Comparison of ENCODE assay signal across 10 mouse cellular contexts in the genomic region with DNA sequence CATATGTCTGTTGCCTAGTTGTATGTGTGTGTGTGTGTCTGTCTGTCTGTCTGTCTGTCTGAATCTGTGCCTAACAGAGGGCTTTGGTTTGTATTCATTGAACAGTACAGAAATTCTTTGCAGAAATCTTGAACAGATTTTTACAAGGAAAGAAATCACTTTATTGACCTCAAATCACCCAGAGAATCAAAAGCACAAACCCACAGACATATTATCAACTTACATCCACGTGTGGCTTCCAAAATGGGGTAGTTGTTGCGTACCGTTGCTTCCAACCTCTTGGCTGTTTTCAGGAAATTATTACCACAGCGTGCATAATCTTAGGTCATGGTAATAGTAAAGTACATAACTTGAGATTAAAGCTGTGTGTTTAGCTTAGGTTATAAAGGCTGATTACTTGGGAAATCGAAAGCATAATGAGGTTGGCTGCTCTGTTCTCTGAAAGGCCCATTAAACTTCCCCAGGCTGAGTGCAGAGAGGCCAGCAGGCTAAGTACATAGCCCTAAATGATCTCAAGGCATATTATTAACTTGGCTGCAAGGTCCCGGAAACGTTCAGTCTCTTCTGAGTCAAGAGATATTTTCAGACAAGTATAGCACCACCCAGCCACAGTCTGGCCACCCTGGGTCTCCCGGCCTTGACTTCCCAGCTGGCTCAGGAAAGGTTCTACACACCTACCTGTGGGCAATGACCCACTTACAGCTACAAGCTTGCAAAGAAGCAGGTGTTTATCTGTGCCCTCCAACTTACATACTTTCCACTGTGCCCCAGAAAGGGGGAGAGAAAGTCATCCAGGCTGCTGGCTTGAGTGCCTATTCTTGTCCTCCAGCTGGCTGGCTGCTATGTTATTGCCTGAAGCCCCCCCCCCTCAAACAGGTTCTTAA. TPM values are rescaled to one million over a fixed set of nuclear protein-coding genes. Genes with fewer than 3 reads are reported as not detected.
DNase-seq lines count a peak whose midpoint lies in the region; ATAC-seq lines count a peak whose summit lies in the region.
"Had no signal": no experiment of that assay in that cellular context is flagged by ENCODE, and none has a peak within 500 bp of the region (broad histone marks: within the 10 kb centered on the region; RNA-seq: fewer than 3 reads in every experiment).

No protein-coding gene starts in this region.

- no peak overlapping the region for H3K4me3 ChIP-seq in heart, embryonic 16.5 days (ENCODE audit: low read length)
- H3K4me3 ChIP-seq: liver, embryonic 13.5 days had no signal

- intact Hi-C loops in heart, postnatal 25 days (cut with DNase I) = no loop called here

- peaks cover 15% of the 10 kb centered on the region for H3K4me1 ChIP-seq in heart, embryonic 16.5 days (ENCODE audit: control insufficient read depth, insufficient read depth, low read length)
- H3K4me1 ChIP-seq: liver, embryonic 13.5 days had no signal

- no peaks in the 10 kb centered on the region for H3K9me3 ChIP-seq in heart, embryonic 16.5 days (replicated peaks; ENCODE audit: control insufficient read depth, low read length)
- H3K9me3 ChIP-seq: liver, embryonic 13.5 days had no signal

- ATAC-seq in heart, embryonic 16.5 days (replicated peaks; ENCODE audit: extremely low read depth, insufficient read depth, low FRiP score) = peak; percentile 59; the same call in 1 of the 2 replicates

- H3K36me3 ChIP-seq in heart, embryonic 16.5 days (ENCODE audit: control insufficient read depth, insufficient read depth) = no peaks in the 10 kb centered on the region
- H3K36me3 ChIP-seq: liver, embryonic 13.5 days had no signal

- 0 out of 2 replicates have a peak overlapping the region, but pooled peaks have one; percentile 14 for H3K9ac ChIP-seq in heart, embryonic 16.5 days (ENCODE audit: low read length)
- H3K9ac ChIP-seq: liver, embryonic 13.5 days had no signal

- DNase-seq in heart, adult 11 months = peak; percentile 91
- no peak for DNase-seq in heart, postnatal 25 days (ENCODE audit: low spot score)
- DNase-seq in kidney, postnatal 10 days = peak; percentile 26
- peak; percentile 72 to 79 for DNase-seq in thymus, postnatal 10 days (ENCODE audit: low spot score in 2 of 2)
- DNase-seq in spleen, postnatal 10 days (ENCODE audit: low spot score in 2 of 2) = no peak
- no peak for DNase-seq in urinary bladder, adult 2 months (ENCODE audit: low spot score)
- no peak for DNase-seq in yolk sac, embryonic 10.5 days (ENCODE audit: low spot score)
- DNase-seq: liver, embryonic 13.5 days; right cerebral cortex, postnatal 25 days had no signal

- H3K27ac ChIP-seq in heart, embryonic 16.5 days (ENCODE audit: low read length) = peak overlapping the region; percentile 69
- H3K27ac ChIP-seq: liver, embryonic 13.5 days had no signal

- H3K4me2 ChIP-seq in heart, embryonic 16.5 days (ENCODE audit: low read depth, low read length) = no peak overlapping the region
- H3K4me2 ChIP-seq: liver, embryonic 13.5 days had no signal

- WGBS in heart, embryonic 16.5 days = 56% methylated on average over 8 of the region's 8 CpGs

- H3K27me3 ChIP-seq in heart, embryonic 16.5 days (ENCODE audit: control insufficient read depth, insufficient read depth, low read length) = no peaks in the 10 kb centered on the region
- H3K27me3 ChIP-seq: liver, embryonic 13.5 days had no signal

RNA-seq across cellular contexts. Expression of a gene that starts 26.9 kb away (rescaled TPM):
- total RNA-seq in heart, postnatal 25 days (2021) = 1 to 10 TPM; 1.1 to 1.7 TPM
- polyA plus RNA-seq in heart, embryonic 16.5 days (2015; fragmentation: Nextera tagmentation; extraction: Ambion mirVana) = 4.3 and 5.8 TPM in 2 replicates
- 2.4 and 2.6 TPM in 2 replicates for polyA plus RNA-seq in urinary bladder, adult 2 months (2012; rRNA removed)

Comparison
In these comparisons a context has a peak if more than half of its experiments do, and no peak if none do; other contexts are left out.
1. DNase-seq: peak in heart, adult 11 months (single experiment), kidney, postnatal 10 days (single experiment) and thymus, postnatal 10 days (2 of 2); none in heart, postnatal 25 days (single experiment), spleen, postnatal 10 days (0 of 2), urinary bladder, adult 2 months (single experiment) and yolk sac, embryonic 10.5 days (single experiment).